Mouse (Mus musculus): ENCODE results near the gene Fra10ac1. TPM values are rescaled to one million over a fixed set of nuclear protein-coding genes. Genes with fewer than 3 reads are reported as not detected.

Fra10ac1 gene
- polyA plus RNA-seq, 1 experiment from 2014 or later: 49.4 TPM

GRCm38 (mm10) chr19:38156243-38156642, 67.7 kb downstream of the Fra10ac1 start:
- H3K27me3 ChIP-seq (replicated peaks): no peaks in the 10 kb centered on the region
- no peak overlapping the region for H3K9ac ChIP-seq
- H3K4me3 ChIP-seq: no peak overlapping the region
- H3K9me3 ChIP-seq: no peaks in the 10 kb centered on the region
- 100% methylated on average over 1 of the region's 1 CpGs for WGBS
- no peaks in the 10 kb centered on the region for H3K36me3 ChIP-seq
- no peak overlapping the region for H3K4me2 ChIP-seq (replicated peaks)
- H3K4me1 ChIP-seq: no peaks in the 10 kb centered on the region
- no peak for ATAC-seq (ENCODE audit: low FRiP score, low read depth)
- H3K27ac ChIP-seq: no peak overlapping the region

- H3K9ac ChIP-seq: no peak overlapping the region
- no peak overlapping the region for H3K27ac ChIP-seq
- H3K4me2 ChIP-seq (replicated peaks): no peak overlapping the region
- 75% methylated on average over 4 of the region's 4 CpGs for WGBS
- H3K27me3 ChIP-seq (replicated peaks): no peaks in the 10 kb centered on the region
- no peaks in the 10 kb centered on the region for H3K9me3 ChIP-seq
- no peak overlapping the region for H3K4me3 ChIP-seq
- no peak for ATAC-seq (ENCODE audit: low FRiP score, low read depth)
- H3K36me3 ChIP-seq: no peaks in the 10 kb centered on the region
- no peaks in the 10 kb centered on the region for H3K4me1 ChIP-seq
These were observed 80.2 kb downstream of the Fra10ac1 start for GRCm38 (mm10) chr19:38143540-38144271.

Other genes with a start within 250 kb of the Fra10ac1 start
- gene Myof, start 180.6 kb downstream of the Fra10ac1 start, polyA plus RNA-seq (2016; fragmentation: Nextera tagmentation; extraction: Ambion mirVana): 3.5 and 3.9 TPM in 2 replicates
- 27.5 and 31.1 TPM in 2 replicates for gene Cep55, start 169.1 kb downstream of the Fra10ac1 start, polyA plus RNA-seq (2016; fragmentation: Nextera tagmentation; extraction: Ambion mirVana)
- gene Ffar4, start 127.1 kb downstream of the Fra10ac1 start, polyA plus RNA-seq (2016; fragmentation: Nextera tagmentation; extraction: Ambion mirVana): not detected in 2 replicates
- gene Rbp4, start 98.9 kb downstream of the Fra10ac1 start, polyA plus RNA-seq (2016; fragmentation: Nextera tagmentation; extraction: Ambion mirVana): 1.3 and 2.1 TPM in 2 replicates
- not detected in 2 replicates for gene Pde6c, start 91.4 kb downstream of the Fra10ac1 start, polyA plus RNA-seq (2016; fragmentation: Nextera tagmentation; extraction: Ambion mirVana)
- 4.0 and 4.4 TPM in 2 replicates for gene Lgi1, start 40.4 kb upstream of the Fra10ac1 start, polyA plus RNA-seq (2016; fragmentation: Nextera tagmentation; extraction: Ambion mirVana)
- 2.8 and 2.9 TPM in 2 replicates for gene Slc35g1, start 171.8 kb upstream of the Fra10ac1 start, polyA plus RNA-seq (2016; fragmentation: Nextera tagmentation; extraction: Ambion mirVana)